Mouse (Mus musculus) MEL (cell line): ENCODE results near the gene Serinc3.

Source experiments
- CHD1 ChIP-seq: IDR thresholded peaks from 2 replicates; pipeline ENCODE4 v1.6.1; 2012; ENCODE audit warnings: low read depth, mild to moderate bottlenecking, inconsistent platforms, low read length, improper control_type of control experiment
- CTCF ChIP-seq, 3 experiments: IDR thresholded peaks in 2 of 3; conservative IDR thresholded peaks in 1 of 3; 2 replicates each; pipeline ENCODE4 v1.5.1; 2011 to 2012; ENCODE audit warnings: low read length in 3 of 3, low read depth in 2 of 3, mild to moderate bottlenecking in 2 of 3, improper control_type of control experiment in 1 of 3, inconsistent platforms in 1 of 3, mixed read lengths in 1 of 3, moderate library complexity in 1 of 3; ENCODE audit not compliant: control insufficient read depth in 1 of 3, insufficient read depth in 1 of 3, poor library complexity in 1 of 3, severe bottlenecking in 1 of 3
- EP300 ChIP-seq, 2 experiments: IDR thresholded peaks; 2 replicates each; pipeline ENCODE4 v1.6.1; 2011; ENCODE audit warnings: improper control_type of control experiment in 2 of 2, low read length in 2 of 2, low read depth in 1 of 2, mild to moderate bottlenecking in 1 of 2
- GABPA ChIP-seq: IDR thresholded peaks from 2 replicates; pipeline ENCODE4 v1.6.1; 2012; ENCODE audit warnings: low read depth, mild to moderate bottlenecking, inconsistent platforms, low read length, improper control_type of control experiment, moderate library complexity
- HCFC1 ChIP-seq: IDR thresholded peaks from 2 replicates; pipeline ENCODE4 v1.6.1; 2012; ENCODE audit warnings: low read depth, mild to moderate bottlenecking, inconsistent platforms, low read length, improper control_type of control experiment, moderate library complexity
- MYB ChIP-seq: IDR thresholded peaks from 2 replicates; pipeline ENCODE4 v1.6.1; 2011; ENCODE audit warnings: mild to moderate bottlenecking, low read depth, low read length, improper control_type of control experiment
- NRF1 ChIP-seq: IDR thresholded peaks from 2 replicates; pipeline ENCODE4 v1.6.1; 2014; ENCODE audit warnings: low read depth, mild to moderate bottlenecking, inconsistent platforms, low read length, improper control_type of control experiment, moderate library complexity; ENCODE audit not compliant: poor library complexity, insufficient read depth, severe bottlenecking
- POLR2A ChIP-seq, 2 experiments: IDR thresholded peaks; 2 replicates each; pipeline ENCODE4 v1.6.1; 2011 to 2012; ENCODE audit warnings: low read length in 2 of 2, mild to moderate bottlenecking in 2 of 2, control low read depth in 1 of 2, improper control_type of control experiment in 1 of 2, low read depth in 1 of 2, moderate library complexity in 1 of 2; ENCODE audit not compliant: control insufficient read depth in 1 of 2, insufficient read depth in 1 of 2, poor library complexity in 1 of 2
- TAL1 ChIP-seq: IDR thresholded peaks from 2 replicates; pipeline ENCODE4 v1.6.1; 2012; ENCODE audit warnings: mild to moderate bottlenecking, inconsistent platforms, low read length, moderate library complexity, mixed read lengths
- TCF12 ChIP-seq: IDR thresholded peaks from 2 replicates; pipeline ENCODE4 v1.6.1; 2014; ENCODE audit warnings: low read depth, mild to moderate bottlenecking, inconsistent platforms, low read length, improper control_type of control experiment, moderate library complexity
- UBTF ChIP-seq: IDR thresholded peaks from 2 replicates; pipeline ENCODE4 v1.6.1; 2012; ENCODE audit warnings: low read depth, mild to moderate bottlenecking, inconsistent platforms, low read length, improper control_type of control experiment, moderate library complexity, borderline replicate concordance; ENCODE audit not compliant: insufficient read depth
- USF1 ChIP-seq: IDR thresholded peaks from 2 replicates; pipeline ENCODE4 v1.6.1; 2014; ENCODE audit warnings: low read depth, mild to moderate bottlenecking, inconsistent platforms, low read length, improper control_type of control experiment, moderate library complexity
- ZMIZ1 ChIP-seq: IDR thresholded peaks from 2 replicates; pipeline ENCODE4 v1.6.1; 2012; ENCODE audit warnings: low read depth, mild to moderate bottlenecking, inconsistent platforms, low read length, improper control_type of control experiment, moderate library complexity

GRCm38 (mm10) chr2:163685761-163686200, 40.9 kb upstream of the Serinc3 start:
- no peak for TF ChIP-seq POLR2A (IDR thresholded peaks at IDR 0.05; ENCODE audit: control insufficient read depth in 1 of 2, insufficient read depth in 1 of 2, low read depth in 1 of 2, low read length in 2 of 2, poor library complexity in 1 of 2)
- TF ChIP-seq CTCF (IDR thresholded peaks at IDR 0.05 in 2 of 3, conservative IDR thresholded peaks at IDR 0.05 in 1 of 3; ENCODE audit: control insufficient read depth in 1 of 3, insufficient read depth in 1 of 3, low read depth in 2 of 3, low read length in 3 of 3, poor library complexity in 1 of 3, severe bottlenecking in 1 of 3) = no peak
- no peak for TF ChIP-seq ZMIZ1
- TF ChIP-seq TCF12 = no peak
- TF ChIP-seq MYB = no peak
- TF ChIP-seq CHD1 = no peak
- TF ChIP-seq USF1 = no peak
- no peak for TF ChIP-seq EP300 (IDR thresholded peaks at IDR 0.05; ENCODE audit: low read depth in 1 of 2, low read length in 2 of 2)
- TF ChIP-seq NRF1 = no peak
- no peak for TF ChIP-seq HCFC1
- TF ChIP-seq UBTF = no peak
- TF ChIP-seq GABPA = no peak
- no peak for TF ChIP-seq TAL1
